Mouse (Mus musculus) liver, embryonic 13.5 days (tissue): Measurements from ENCODE around the gene Galnt13. TPM values are rescaled to one million over a fixed set of nuclear protein-coding genes. Genes with fewer than 3 reads are reported as not detected.
A peak's percentile ranks its signal among the peaks of the same experiment; 100 is the strongest.

Source experiments
- ATAC-seq: fragments of 200-750 bp; cut with Nextera tagmentation; 2 replicates; pipeline ENCODE4 v1.8.0; 2017; ENCODE audit warnings: low read depth, mild to moderate bottlenecking, moderate number of reproducible peaks, moderate library complexity
- DNase-seq: peaks from one replicate; pipeline ENCODE4 v3.0.0; 2022
- H3K27ac ChIP-seq: fragments of 300-500 bp; sonication (generic); 2 replicates; pipeline ENCODE4 v1.5.1; 2015; ENCODE audit warnings: moderate library complexity, mild to moderate bottlenecking, inconsistent platforms
- H3K27me3 ChIP-seq: fragments of 300-500 bp; sonication (generic); 2 replicates; pipeline ENCODE4 v1.6.1; 2015; ENCODE audit warnings: mild to moderate bottlenecking, inconsistent platforms
- H3K36me3 ChIP-seq: fragments of 300-500 bp; sonication (generic); 2 replicates; pipeline ENCODE4 v1.6.1; 2015; ENCODE audit warnings: mild to moderate bottlenecking, inconsistent platforms
- H3K4me1 ChIP-seq: fragments of 300-500 bp; sonication (generic); replicated peaks from 2 replicates; pipeline ENCODE4 v1.6.1; 2015; ENCODE audit warnings: inconsistent platforms
- H3K4me2 ChIP-seq: fragments of 300-500 bp; sonication (generic); 2 replicates; pipeline ENCODE4 v1.6.1; 2015; ENCODE audit warnings: inconsistent platforms, mild to moderate bottlenecking, moderate library complexity
- H3K4me3 ChIP-seq: fragments of 300-500 bp; sonication (generic); replicated peaks from 2 replicates; pipeline ENCODE4 v1.5.1; 2015; ENCODE audit warnings: mild to moderate bottlenecking, inconsistent platforms
- H3K9ac ChIP-seq: fragments of 300-500 bp; sonication (generic); 2 replicates; pipeline ENCODE4 v1.6.1; 2015; ENCODE audit warnings: mild to moderate bottlenecking, inconsistent platforms
- H3K9me3 ChIP-seq: fragments of 300-500 bp; sonication (generic); replicated peaks from 2 replicates; pipeline ENCODE4 v1.6.1; 2016; ENCODE audit warnings: inconsistent platforms
- WGBS: fragments of 180-500 bp; shearing (Covaris S2); methylation state at CpG from one replicate; pipeline ENCODE4 v1.1.7; 2015; ENCODE audit not compliant: insufficient replicate concordance; 5-methylcytosine and 5-hydroxymethylcytosine counted together
- polyA plus RNA-seq: library from polyadenylated mRNA; unstranded; fragments of >200 nt; fragmentation: Nextera tagmentation; extraction: Ambion mirVana; gene quantifications from 2 replicates; pipeline ENCODE4 v1.2.1, GENCODE M21; 2015

Gene Galnt13
- not detected in 2 replicates for polyA plus RNA-seq

GRCm38 (mm10) chr2:54435937-54436735, at the start of gene Galnt13:
Galnt13 (plus strand) TSS chr2:54436317.
- Histone ChIP-seq H3K4me3 (peak within 1 kb of the TSS; percentile 33), H3K27ac (no peak within 1 kb of the TSS), H3K9me3 (no peaks in the 10 kb centered on the region), H3K9ac (no peak within 1 kb of the TSS), H3K4me1 (no peaks in the 10 kb centered on the region), H3K36me3 (no peaks in the 10 kb centered on the region), H3K4me2 (peak within 1 kb of the TSS; percentile 43), H3K27me3 (peaks cover 30% of the 10 kb centered on the region)
- WGBS, result 2% methylated on average over 80 of the region's 81 CpGs
- DNase-seq, result no peak
- no peak for ATAC-seq

GRCm38 (mm10) chr2:54431060-54431459, 5.1 kb upstream of the Galnt13 start:
- WGBS, result 28% methylated on average over 2 of the region's 2 CpGs
- H3K36me3 ChIP-seq, result no peaks in the 10 kb centered on the region
- DNase-seq (no peak), ATAC-seq (no peak)
- H3K4me1 ChIP-seq, result no peaks in the 10 kb centered on the region
- no peak overlapping the region for H3K4me2 ChIP-seq
- H3K27ac ChIP-seq, result no peak overlapping the region
- H3K4me3 ChIP-seq, result no peak overlapping the region
- H3K9ac ChIP-seq, result no peak overlapping the region
- no peaks in the 10 kb centered on the region; the same call in 1 of the 2 replicates for H3K9me3 ChIP-seq
- peaks cover 9% of the 10 kb centered on the region for H3K27me3 ChIP-seq

- no peak overlapping the region for H3K4me3 ChIP-seq
- H3K36me3 ChIP-seq, result no peaks in the 10 kb centered on the region
- H3K9me3 ChIP-seq, result no peaks in the 10 kb centered on the region
- no peak overlapping the region for H3K9ac ChIP-seq
- H3K27me3 ChIP-seq, result peaks cover 30% of the 10 kb centered on the region
- no peaks in the 10 kb centered on the region for H3K4me1 ChIP-seq
- DNase-seq (no peak), ATAC-seq (no peak)
- no peak overlapping the region for H3K4me2 ChIP-seq
- 44% methylated on average over 10 of the region's 10 CpGs for WGBS
- no peak overlapping the region for H3K27ac ChIP-seq
Measured at GRCm38 (mm10) chr2:54435380-54435779, 737 bp upstream of the Galnt13 start.

GRCm38 (mm10) chr2:54436736-54437500, 801 bp downstream of the Galnt13 start:
- Histone ChIP-seq H3K27me3 (peaks cover 30% of the 10 kb centered on the region), H3K9me3 (no peaks in the 10 kb centered on the region), H3K4me1 (no peaks in the 10 kb centered on the region), H3K36me3 (no peaks in the 10 kb centered on the region), H3K4me2 (peak overlapping the region; percentile 43), H3K9ac (no peak overlapping the region), H3K27ac (no peak overlapping the region), H3K4me3 (peak overlapping the region; percentile 33; the same call in 1 of the 2 replicates)
- no peak for DNase-seq
- WGBS, result 3% methylated on average over 35 of the region's 42 CpGs
- ATAC-seq, result no peak

GRCm38 (mm10) chr2:54437501-54437830, 1.3 kb downstream of the Galnt13 start:
- 12% methylated on average over 9 of the region's 9 CpGs for WGBS
- Histone ChIP-seq H3K4me2 (no peak overlapping the region), H3K27me3 (peaks cover 30% of the 10 kb centered on the region), H3K27ac (no peak overlapping the region), H3K4me1 (no peaks in the 10 kb centered on the region), H3K4me3 (no peak overlapping the region), H3K36me3 (no peaks in the 10 kb centered on the region), H3K9me3 (no peaks in the 10 kb centered on the region), H3K9ac (no peak overlapping the region)
- DNase-seq (no peak), ATAC-seq (no peak)

- ATAC-seq, result no peak
- no peaks in the 10 kb centered on the region for H3K4me1 ChIP-seq
- no peak overlapping the region for H3K4me2 ChIP-seq
- WGBS, result 60% methylated on average over 9 of the region's 9 CpGs
- no peak overlapping the region for H3K4me3 ChIP-seq
- H3K9ac ChIP-seq, result no peak overlapping the region
- peaks cover 4% of the 10 kb centered on the region; the same call in 1 of the 2 replicates for H3K27me3 ChIP-seq
- no peaks in the 10 kb centered on the region for H3K9me3 ChIP-seq
- no peaks in the 10 kb centered on the region for H3K36me3 ChIP-seq
- no peak for DNase-seq
- H3K27ac ChIP-seq, result no peak overlapping the region
Measured at GRCm38 (mm10) chr2:54442734-54443500, 6.8 kb downstream of the Galnt13 start.

- no peak overlapping the region for H3K4me2 ChIP-seq
- H3K27ac ChIP-seq, result no peak overlapping the region
- DNase-seq, result no peak
- no peak overlapping the region for H3K9ac ChIP-seq
- H3K27me3 ChIP-seq, result no peaks in the 10 kb centered on the region
- no peaks in the 10 kb centered on the region for H3K36me3 ChIP-seq
- WGBS, result 49% methylated on average over 5 of the region's 5 CpGs
- no peak for ATAC-seq
- no peak overlapping the region for H3K4me3 ChIP-seq
- no peaks in the 10 kb centered on the region for H3K4me1 ChIP-seq
- H3K9me3 ChIP-seq, result no peaks in the 10 kb centered on the region
Measured at GRCm38 (mm10) chr2:54483426-54483825, 47.3 kb downstream of the Galnt13 start.

GRCm38 (mm10) chr2:54522989-54523388, 86.9 kb downstream of the Galnt13 start:
- Histone ChIP-seq H3K36me3 (no peaks in the 10 kb centered on the region), H3K9me3 (no peaks in the 10 kb centered on the region), H3K4me1 (no peaks in the 10 kb centered on the region), H3K4me3 (no peak overlapping the region), H3K27ac (no peak overlapping the region), H3K27me3 (no peaks in the 10 kb centered on the region), H3K9ac (no peak overlapping the region), H3K4me2 (no peak overlapping the region)
- DNase-seq, result no peak
- ATAC-seq, result no peak
- WGBS, result 72% methylated on average over 3 of the region's 3 CpGs

GRCm38 (mm10) chr2:54527073-54527472, 91.0 kb downstream of the Galnt13 start:
- Histone ChIP-seq H3K9ac (no peak overlapping the region), H3K4me1 (no peaks in the 10 kb centered on the region), H3K9me3 (no peaks in the 10 kb centered on the region), H3K27me3 (no peaks in the 10 kb centered on the region), H3K27ac (no peak overlapping the region), H3K36me3 (no peaks in the 10 kb centered on the region), H3K4me3 (no peak overlapping the region), H3K4me2 (no peak overlapping the region)
- ATAC-seq (no peak), DNase-seq (no peak)
- 43% methylated on average over 3 of the region's 3 CpGs for WGBS

GRCm38 (mm10) chr2:54558357-54559153, 122.4 kb downstream of the Galnt13 start:
- 65% methylated on average over 10 of the region's 10 CpGs for WGBS
- Histone ChIP-seq H3K4me2 (no peak overlapping the region), H3K36me3 (no peaks in the 10 kb centered on the region), H3K27me3 (no peaks in the 10 kb centered on the region), H3K27ac (no peak overlapping the region), H3K4me3 (no peak overlapping the region), H3K9me3 (no peaks in the 10 kb centered on the region), H3K9ac (no peak overlapping the region), H3K4me1 (no peaks in the 10 kb centered on the region)
- no peak for DNase-seq
- ATAC-seq, result no peak
